Mouse (Mus musculus) E14TG2a.4 (cell line): ENCODE results near the gene Ndufa13.
"Not testable (repeated sequence)": the region's sequence is repeated elsewhere in the genome, so short reads cannot be mapped to it uniquely, and the experiment has no call there.

Experiments
- H3K27me3 ChIP-seq: 2 replicates; pipeline ENCODE4 v1.6.1; 2014; ENCODE audit warnings: low read length, control low read depth; ENCODE audit not compliant: insufficient read depth
- H3K36me3 ChIP-seq: 2 replicates; pipeline ENCODE4 v1.6.1; 2014; ENCODE audit warnings: low read length, control low read depth; ENCODE audit not compliant: insufficient read depth
- H3K4me1 ChIP-seq: replicated peaks from 2 replicates; pipeline ENCODE4 v1.6.1; 2014; ENCODE audit warnings: low read depth, low read length, control low read depth
- H3K4me3 ChIP-seq: replicated peaks from 2 replicates; pipeline ENCODE4 v1.5.1; 2014; ENCODE audit warnings: mild to moderate bottlenecking, low read length
- H3K9me3 ChIP-seq: 2 replicates; pipeline ENCODE4 v1.6.1; 2014; ENCODE audit warnings: low read length, control low read depth
- CTCF ChIP-seq: conservative IDR thresholded peaks from 2 replicates; pipeline ENCODE4 v1.5.1; 2014; ENCODE audit warnings: low read length
- NANOG ChIP-seq: IDR thresholded peaks from 2 replicates; pipeline ENCODE4 v1.6.1; 2014; ENCODE audit warnings: borderline replicate concordance, low read length, mixed read lengths
- POU5F1 ChIP-seq: IDR thresholded peaks from 2 replicates; pipeline ENCODE4 v1.6.1; 2014; ENCODE audit warnings: low read length, borderline replicate concordance

Gene Ndufa13

GRCm38 (mm10) chr8:69902163-69903062, at the start of gene Ndufa13, which contains the start of the genes Tssk6 and Yjefn3:
TSS of gene Ndufa13 (minus strand) at chr8:69902558.
TSS of gene Tssk6 (plus strand) at chr8:69902184.
TSS of gene Yjefn3 (minus strand) at chr8:69902712.
- H3K9me3 ChIP-seq = no peaks in the 10 kb centered on the region
- no peaks in the 10 kb centered on the region for H3K27me3 ChIP-seq
- H3K4me1 ChIP-seq = peaks cover 69% of the 10 kb centered on the region
- TF ChIP-seq NANOG (no peak), CTCF (no peak), POU5F1 (no peak)
- peaks cover 40% of the 10 kb centered on the region for H3K36me3 ChIP-seq
- H3K4me3 ChIP-seq = peak within 1 kb of the TSS; percentile 93

- H3K36me3 ChIP-seq = peaks cover 78% of the 10 kb centered on the region
- no peaks in the 10 kb centered on the region for H3K9me3 ChIP-seq
- H3K27me3 ChIP-seq = no peaks in the 10 kb centered on the region
- H3K4me3 ChIP-seq = no peak overlapping the region
- TF ChIP-seq POU5F1 = no peak
- no peak for TF ChIP-seq CTCF
- TF ChIP-seq NANOG = no peak
- peaks cover 67% of the 10 kb centered on the region for H3K4me1 ChIP-seq
These were observed 47.9 kb upstream of the Ndufa13 start for GRCm38 (mm10) chr8:69950300-69950699.

GRCm38 (mm10) chr8:69942495-69942894, 40.1 kb upstream of the Ndufa13 start:
- H3K9me3 ChIP-seq, H3K27me3 ChIP-seq, H3K4me3 ChIP-seq: not testable (repeated sequence)
- Histone ChIP-seq H3K36me3 (peaks cover 85% of the 10 kb centered on the region), H3K4me1 (peaks cover 88% of the 10 kb centered on the region)

GRCm38 (mm10) chr8:69940386-69940785, 38.0 kb upstream of the Ndufa13 start:
- Histone ChIP-seq H3K36me3 (peaks cover 75% of the 10 kb centered on the region), H3K4me3 (peak overlapping the region; percentile 37), H3K4me1 (peaks cover 93% of the 10 kb centered on the region), H3K27me3 (no peaks in the 10 kb centered on the region), H3K9me3 (no peaks in the 10 kb centered on the region)
- TF ChIP-seq CTCF (no peak), POU5F1 (no peak), NANOG (no peak)

- TF ChIP-seq CTCF (no peak), NANOG (no peak), POU5F1 (no peak)
- no peaks in the 10 kb centered on the region for H3K9me3 ChIP-seq
- peak overlapping the region; percentile 37 for H3K4me3 ChIP-seq
- peaks cover 76% of the 10 kb centered on the region for H3K36me3 ChIP-seq
- H3K4me1 ChIP-seq = peaks cover 94% of the 10 kb centered on the region
- no peaks in the 10 kb centered on the region for H3K27me3 ChIP-seq
These were observed 37.3 kb upstream of the Ndufa13 start for GRCm38 (mm10) chr8:69939633-69940032.

GRCm38 (mm10) chr8:69938245-69938982, 36.1 kb upstream of the Ndufa13 start:
- Histone ChIP-seq H3K27me3 (no peaks in the 10 kb centered on the region), H3K4me1 (peaks cover 93% of the 10 kb centered on the region)
- TF ChIP-seq POU5F1 (no peak), CTCF (peak; percentile 23; the same call in 1 of the 2 replicates)

GRCm38 (mm10) chr8:69937466-69937865, 35.1 kb upstream of the Ndufa13 start:
- Histone ChIP-seq H3K27me3 (no peaks in the 10 kb centered on the region), H3K4me1 (peaks cover 95% of the 10 kb centered on the region), H3K9me3 (no peaks in the 10 kb centered on the region), H3K36me3 (peaks cover 79% of the 10 kb centered on the region), H3K4me3 (peak overlapping the region; percentile 26; the same call in 1 of the 2 replicates)
- TF ChIP-seq CTCF = no peak
- TF ChIP-seq NANOG = no peak
- TF ChIP-seq POU5F1 = no peak

More at GRCm38 (mm10) chr8:69938245-69938982, 36.1 kb upstream of the Ndufa13 start:
- Histone ChIP-seq H3K4me3 (peak overlapping the region; percentile 33), H3K9me3 (no peaks in the 10 kb centered on the region), H3K36me3 (peaks cover 78% of the 10 kb centered on the region)

- peak overlapping the region; percentile 65 for H3K4me3 ChIP-seq
- no peaks in the 10 kb centered on the region for H3K27me3 ChIP-seq
- no peaks in the 10 kb centered on the region for H3K9me3 ChIP-seq
- peaks cover 92% of the 10 kb centered on the region for H3K4me1 ChIP-seq
- peak; percentile 55; the same call in 1 of the 2 replicates for TF ChIP-seq NANOG
- TF ChIP-seq POU5F1 = no peak
- peaks cover 77% of the 10 kb centered on the region for H3K36me3 ChIP-seq
These were observed 33.9 kb upstream of the Ndufa13 start for GRCm38 (mm10) chr8:69936050-69936794.
